Mouse (Mus musculus) small intestine, adult 2 months (tissue): Measurements from ENCODE around the gene Cpsf2. TPM values are rescaled to one million over a fixed set of nuclear protein-coding genes. Genes with fewer than 3 reads are reported as not detected.

Experiments used
- H3K27ac ChIP-seq: fragments of 200-500 bp; 2 replicates; pipeline ENCODE4 v1.5.1; 2012; ENCODE audit warnings: low read depth, low read length, control low read depth, inconsistent platforms; ENCODE audit not compliant: insufficient read depth
- H3K27me3 ChIP-seq: fragments of 200-500 bp; 2 replicates; pipeline ENCODE4 v1.6.1; 2012; ENCODE audit warnings: mild to moderate bottlenecking, moderate library complexity, low read length, inconsistent platforms; ENCODE audit not compliant: control insufficient read depth, insufficient read depth
- H3K36me3 ChIP-seq: fragments of 200-500 bp; 2 replicates; pipeline ENCODE4 v1.6.1; 2012; ENCODE audit warnings: mild to moderate bottlenecking, low read length, control low read depth, inconsistent platforms; ENCODE audit not compliant: control insufficient read depth, insufficient read depth
- H3K4me1 ChIP-seq: fragments of 200-500 bp; 2 replicates; pipeline ENCODE4 v1.6.1; 2012; ENCODE audit warnings: low read length, inconsistent platforms, mixed read lengths; ENCODE audit not compliant: control insufficient read depth, insufficient read depth, insufficient read length
- H3K4me3 ChIP-seq: fragments of 200-500 bp; 2 replicates; pipeline ENCODE4 v1.5.1; 2012; ENCODE audit warnings: low read depth, mild to moderate bottlenecking, control low read depth, inconsistent platforms, low read length, moderate library complexity
- CTCF ChIP-seq: fragments of 200-500 bp; IDR thresholded peaks from 2 replicates; pipeline ENCODE4 v1.5.1; 2012; ENCODE audit warnings: low read depth, mild to moderate bottlenecking, control low read depth, inconsistent platforms, low read length, moderate library complexity, mixed read lengths; ENCODE audit not compliant: insufficient replicate concordance, insufficient read length; ENCODE audit errors: extremely low read depth
- POLR2A ChIP-seq: fragments of 200-500 bp; IDR thresholded peaks from 2 replicates; pipeline ENCODE4 v1.6.1; 2012; ENCODE audit warnings: low read depth, mild to moderate bottlenecking, control low read depth, inconsistent platforms, low read length, moderate library complexity
- WGBS: fragments of 180-500 bp; shearing (Covaris S2); methylation state at CpG from one replicate; pipeline ENCODE4 v1.1.7; 2018; 5-methylcytosine and 5-hydroxymethylcytosine counted together
- polyA plus RNA-seq: library from polyadenylated mRNA; depleted of rRNA; stranded (reverse); fragments of >200 nt; gene quantifications from 2 replicates; pipeline ENCODE4 v1.2.3, GENCODE M21; 2012

Gene Cpsf2
- polyA plus RNA-seq, 1 experiment: 1.2 TPM

DNA sequence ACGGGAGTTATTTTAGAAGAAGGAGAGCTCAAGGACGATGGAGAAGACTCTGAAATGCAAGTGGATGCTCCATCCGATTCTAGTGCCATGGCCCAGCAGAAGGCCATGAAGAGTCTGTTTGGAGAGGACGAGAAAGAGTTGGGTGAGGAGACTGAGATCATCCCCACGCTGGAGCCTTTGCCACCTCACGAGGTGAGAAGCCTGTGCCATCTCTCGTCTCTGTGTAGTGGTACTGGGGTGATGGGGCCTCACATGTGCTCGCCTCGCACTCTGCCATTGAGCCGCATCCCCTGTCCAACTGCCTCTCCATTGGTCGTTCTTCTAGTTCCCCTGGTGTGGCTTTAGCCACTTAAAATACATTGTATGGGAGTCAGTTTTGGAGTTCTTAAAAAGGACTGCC is 25.0 kb downstream of the Cpsf2 start:
- no peaks in the 10 kb centered on the region for H3K4me1 ChIP-seq
- WGBS: 93% methylated on average over 11 of the region's 11 CpGs
- no peak overlapping the region for H3K4me3 ChIP-seq
- peaks cover 75% of the 10 kb centered on the region for H3K36me3 ChIP-seq
- no peak overlapping the region for H3K27ac ChIP-seq
- H3K27me3 ChIP-seq: no peaks in the 10 kb centered on the region
- TF ChIP-seq CTCF (no peak), POLR2A (no peak)

DNA sequence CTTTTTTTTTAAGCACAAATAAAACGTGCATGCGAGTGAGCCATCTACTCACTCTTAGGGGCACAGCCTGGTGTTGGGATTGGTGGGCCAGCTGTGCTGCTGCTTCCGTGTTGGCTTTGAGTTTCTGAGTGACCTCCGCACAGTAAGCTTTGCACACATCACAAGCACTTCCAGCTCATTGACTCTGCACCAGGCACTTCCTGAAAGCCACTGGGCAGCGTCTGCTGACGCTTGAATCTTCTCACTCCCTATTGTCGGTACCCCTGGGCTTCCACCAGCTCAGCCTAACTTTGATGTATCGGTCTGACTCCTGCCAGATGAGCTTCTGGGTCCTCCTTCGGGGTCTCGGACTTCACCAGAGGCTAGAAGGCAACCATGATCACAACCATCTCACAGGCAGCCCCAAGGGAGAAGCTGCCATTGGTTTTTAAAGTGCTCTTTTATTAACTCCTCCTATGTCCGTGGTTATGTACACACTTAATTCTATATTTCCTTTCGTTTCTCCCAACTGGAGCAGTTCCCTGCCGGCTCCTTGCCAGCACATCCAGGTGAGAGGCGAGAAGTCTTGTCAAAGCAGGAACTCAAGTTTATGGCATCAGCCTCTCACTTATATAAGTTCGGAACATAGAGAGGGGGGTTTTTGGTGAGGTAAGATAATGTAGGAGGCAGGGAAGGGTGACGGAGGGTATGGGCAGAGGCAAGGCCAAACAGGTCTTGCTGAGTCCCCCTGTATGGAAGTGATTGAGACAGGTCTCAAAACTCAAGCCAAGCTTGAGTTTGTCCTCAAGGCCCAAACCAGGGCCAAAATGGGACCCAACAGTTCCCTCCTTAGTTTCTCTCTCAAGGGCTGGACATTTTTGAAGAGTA is 32.6 kb downstream of the Cpsf2 start:
- TF ChIP-seq CTCF (no peak), POLR2A (no peak)
- Histone ChIP-seq H3K27me3 (no peaks in the 10 kb centered on the region), H3K4me1 (no peaks in the 10 kb centered on the region), H3K36me3 (peaks cover 19% of the 10 kb centered on the region), H3K27ac (no peak overlapping the region), H3K4me3 (no peak overlapping the region)
- 86% methylated on average over 16 of the region's 16 CpGs for WGBS

DNA sequence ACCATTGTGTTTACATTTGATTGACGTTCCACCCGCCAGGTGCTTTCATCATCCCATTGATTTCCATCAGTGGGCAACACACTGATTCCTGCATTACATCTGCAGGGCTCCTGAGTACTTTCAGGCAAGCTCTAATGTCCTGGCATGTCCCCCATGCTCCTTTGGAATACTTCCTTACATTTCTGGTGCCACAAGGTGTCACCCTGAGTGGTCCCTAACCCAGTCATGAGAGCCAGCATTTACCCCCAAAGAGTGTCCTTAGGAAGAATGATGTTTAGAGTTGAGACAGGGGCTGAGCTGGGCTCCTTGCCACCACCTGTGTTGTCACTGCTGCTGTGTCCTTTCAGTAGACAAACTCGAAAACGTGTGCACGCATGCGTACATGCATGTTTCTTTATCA is 33.8 kb downstream of the Cpsf2 start:
- H3K27me3 ChIP-seq: no peaks in the 10 kb centered on the region
- no peak overlapping the region for H3K27ac ChIP-seq
- H3K36me3 ChIP-seq: peaks cover 9% of the 10 kb centered on the region
- H3K4me1 ChIP-seq: no peaks in the 10 kb centered on the region
- 85% methylated on average over 6 of the region's 6 CpGs for WGBS
- no peak for TF ChIP-seq POLR2A
- H3K4me3 ChIP-seq: no peak overlapping the region

DNA sequence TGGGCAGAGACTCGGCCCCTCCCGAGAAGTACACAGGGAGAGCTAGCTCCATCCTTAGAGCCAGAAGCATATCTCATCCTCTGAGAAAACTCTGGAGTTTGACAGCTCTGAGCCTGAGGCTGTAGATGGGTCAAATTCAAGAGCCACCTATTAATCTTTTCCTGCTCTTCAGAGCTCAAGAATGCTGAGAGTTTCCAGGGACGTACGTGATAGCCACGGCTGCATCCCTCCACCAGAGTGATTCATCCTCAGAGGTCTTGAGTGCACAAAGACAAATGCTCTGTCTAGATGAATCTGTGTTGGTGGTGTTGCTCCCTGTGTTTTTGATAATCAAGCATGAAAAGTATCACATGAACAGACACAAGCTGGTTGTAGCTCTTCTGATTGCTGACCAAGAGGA is 38.6 kb downstream of the Cpsf2 start:
- WGBS: 55% methylated on average over 5 of the region's 5 CpGs
- Histone ChIP-seq H3K4me1 (no peaks in the 10 kb centered on the region), H3K4me3 (no peak overlapping the region), H3K27me3 (no peaks in the 10 kb centered on the region), H3K36me3 (no peaks in the 10 kb centered on the region), H3K27ac (no peak overlapping the region)
- TF ChIP-seq CTCF: no peak
- no peak for TF ChIP-seq POLR2A

DNA sequence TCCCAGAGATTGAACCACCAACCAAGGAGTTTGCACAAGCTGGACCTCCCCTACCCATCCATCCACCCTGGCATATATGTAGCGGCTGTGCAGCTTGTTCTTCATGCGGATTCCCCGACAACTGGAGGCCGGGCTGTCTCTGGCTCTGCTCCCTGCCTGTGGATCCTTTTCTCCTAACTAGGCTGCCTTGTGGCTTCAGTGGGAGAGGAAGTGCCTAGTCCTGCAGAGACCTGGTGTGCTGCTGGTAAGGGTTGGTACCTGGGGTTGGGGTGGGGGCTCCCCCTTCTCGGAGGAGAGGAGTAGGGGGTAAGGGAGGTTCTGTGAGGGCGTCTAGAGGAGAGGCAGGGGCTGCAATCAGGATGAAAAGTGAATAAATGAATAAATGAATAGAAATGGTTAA is 39.3 kb downstream of the Cpsf2 start:
- TF ChIP-seq CTCF: no peak
- TF ChIP-seq POLR2A: no peak
- 90% methylated on average over 6 of the region's 6 CpGs for WGBS
- Histone ChIP-seq H3K27me3 (no peaks in the 10 kb centered on the region), H3K36me3 (no peaks in the 10 kb centered on the region), H3K4me1 (no peaks in the 10 kb centered on the region), H3K27ac (no peak overlapping the region), H3K4me3 (no peak overlapping the region)

DNA sequence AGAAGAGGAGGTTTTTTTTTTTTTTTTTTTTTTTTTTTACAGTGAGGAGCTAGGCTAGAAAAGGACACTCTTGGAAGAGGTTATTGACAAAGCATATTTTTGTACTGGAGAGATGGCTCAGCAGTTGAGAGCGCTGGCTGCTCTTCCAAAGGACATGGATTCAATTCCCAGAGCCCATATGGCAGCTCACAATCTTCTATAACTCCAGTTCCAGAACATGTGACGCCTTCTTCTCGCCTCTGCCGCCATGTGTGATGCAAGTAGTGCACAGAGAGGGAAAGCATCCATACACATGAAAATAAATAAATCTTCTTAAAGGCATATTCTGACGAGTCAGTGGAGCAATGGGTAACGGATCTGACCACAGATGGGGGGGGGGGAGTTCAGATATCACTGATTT is 46.1 kb downstream of the Cpsf2 start:
- H3K27me3 ChIP-seq: no peaks in the 10 kb centered on the region
- H3K4me1 ChIP-seq: no peaks in the 10 kb centered on the region
- 76% methylated on average over 6 of the region's 6 CpGs for WGBS
- TF ChIP-seq CTCF (no peak), POLR2A (no peak)
- no peaks in the 10 kb centered on the region for H3K36me3 ChIP-seq
- no peak overlapping the region for H3K27ac ChIP-seq
- H3K4me3 ChIP-seq: no peak overlapping the region

DNA sequence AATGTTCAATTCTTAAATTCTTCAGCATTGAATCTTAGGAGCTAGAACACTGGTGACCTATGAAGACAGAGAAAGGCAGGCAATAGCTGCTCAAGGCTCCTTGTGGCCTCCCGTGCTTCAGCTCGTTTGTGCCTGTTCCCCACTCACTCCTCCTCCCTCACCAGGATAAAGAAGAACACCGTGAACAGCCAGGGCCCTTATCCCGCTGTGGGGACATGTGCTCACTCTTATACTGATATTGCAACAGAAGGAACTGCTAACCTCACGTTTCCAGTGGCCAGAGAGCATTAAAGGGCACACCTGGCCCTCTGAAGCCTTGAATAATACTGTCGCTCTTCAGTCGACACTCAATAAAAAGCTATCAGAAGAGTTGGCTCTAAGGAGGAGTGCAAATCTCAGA is 53.4 kb downstream of the Cpsf2 start:
- WGBS: 31% methylated on average over 7 of the region's 7 CpGs
- Histone ChIP-seq H3K36me3 (no peaks in the 10 kb centered on the region), H3K27ac (no peak overlapping the region), H3K27me3 (no peaks in the 10 kb centered on the region; the same call in 1 of the 2 replicates), H3K4me3 (no peak overlapping the region), H3K4me1 (no peaks in the 10 kb centered on the region)
- TF ChIP-seq POLR2A (no peak), CTCF (no peak)
